Mouse (Mus musculus) adrenal gland, postnatal 36 days (tissue): ENCODE measurements around the gene Ano9. TPM values are rescaled to one million over a fixed set of nuclear protein-coding genes. Genes with fewer than 3 reads are reported as not detected.

Source experiments
- DNase-seq, 2 experiments: peaks; one replicate each; pipeline ENCODE4 v3.0.0; 2021; ENCODE audit warnings: mixed read lengths in 1 of 2
- total RNA-seq, 2 experiments: library from RNA; stranded (reverse); gene quantifications; 2 replicates each; pipeline ENCODE4 v1.2.3; 2021

Gene Ano9
- total RNA-seq, 2 experiments from 2014 or later: 0.30 TPM

DNA sequence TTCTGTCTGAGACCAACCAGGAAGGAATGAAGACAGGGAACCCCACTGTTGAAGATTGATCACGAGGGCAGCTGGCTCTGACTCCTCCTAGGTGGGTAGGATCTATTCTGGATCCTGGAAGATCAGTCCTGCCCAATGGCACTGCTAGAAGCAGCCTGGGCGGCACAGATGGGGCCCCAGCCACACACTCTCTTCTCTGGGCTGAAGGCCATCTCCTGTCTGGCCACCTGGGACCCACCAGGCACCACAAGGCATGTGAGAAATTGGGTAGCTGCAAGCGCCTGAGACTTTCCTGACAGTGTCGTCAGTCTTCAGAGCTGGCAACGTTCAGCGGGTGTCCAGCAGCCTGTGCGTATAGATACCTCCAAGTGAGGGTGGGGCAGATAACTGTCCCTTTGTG, 55.1 kb downstream of the Ano9 start:
- no peak for DNase-seq

DNA sequence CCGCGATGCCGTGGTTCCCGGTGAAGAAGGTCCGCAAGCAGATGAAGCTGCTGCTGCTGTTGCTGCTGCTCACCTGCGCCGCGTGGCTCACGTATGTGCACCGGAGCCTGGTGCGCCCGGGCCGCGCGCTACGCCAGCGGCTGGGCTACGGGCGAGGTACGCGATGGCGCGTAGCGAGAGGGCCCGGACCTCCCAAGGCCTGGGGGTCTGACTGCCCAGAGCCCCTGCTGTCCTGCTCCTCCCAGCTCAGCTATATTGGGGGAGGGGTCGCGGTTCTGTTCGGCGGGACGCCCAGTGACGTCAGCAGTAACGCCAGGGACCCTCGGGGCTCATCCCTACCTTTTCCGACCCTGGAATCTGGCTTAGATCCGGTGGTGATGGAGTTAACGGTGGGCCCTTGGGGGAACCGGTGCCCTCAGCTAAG, 56.3 kb downstream of the Ano9 start:
- DNase-seq: no peak

DNA sequence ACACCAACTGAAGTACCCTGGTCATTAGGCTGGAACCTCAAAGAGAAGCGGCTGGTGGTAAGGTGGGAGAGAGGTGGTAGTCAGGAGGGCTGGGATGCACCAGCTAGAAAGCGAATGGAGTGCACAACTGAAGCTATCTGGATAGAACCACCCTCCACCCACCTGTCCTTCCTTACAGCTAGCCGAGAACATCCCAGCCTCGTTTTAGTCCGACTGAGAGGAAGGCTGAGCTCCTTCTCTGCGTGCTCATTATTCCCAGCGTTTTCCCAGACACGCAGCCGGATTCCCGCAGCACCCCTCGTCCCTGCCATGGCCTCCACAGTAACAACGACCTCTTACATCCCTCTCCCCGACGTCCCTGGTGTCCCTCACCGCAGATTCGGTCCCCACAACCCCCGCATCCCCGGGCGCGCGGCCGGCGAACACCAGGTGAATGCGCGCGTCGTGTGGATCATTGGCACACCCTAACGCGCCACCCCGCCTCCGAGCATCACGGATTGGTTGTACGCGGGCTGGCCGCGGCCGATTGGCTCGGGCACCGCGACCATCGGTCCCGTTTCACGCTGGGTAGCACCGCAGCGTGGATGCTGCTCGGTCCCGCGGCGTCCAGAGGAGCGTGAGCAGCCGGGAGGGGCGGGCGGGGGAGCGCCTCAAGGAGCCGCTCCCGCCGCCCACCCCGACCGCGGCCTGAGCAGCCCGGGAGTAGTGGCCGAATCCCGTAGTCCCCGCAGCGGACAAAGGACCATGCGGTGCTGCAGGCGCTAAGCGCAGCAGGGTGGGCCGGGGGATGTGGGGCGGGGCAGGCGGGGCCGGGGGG, 57.0 kb downstream of the Ano9 start, which contains the start of gene B4galnt4:
TSS of gene B4galnt4 (plus strand) at position 679 of the 817 bp plus-strand sequence.
- DNase-seq: peak; percentile 74 to 84

DNA sequence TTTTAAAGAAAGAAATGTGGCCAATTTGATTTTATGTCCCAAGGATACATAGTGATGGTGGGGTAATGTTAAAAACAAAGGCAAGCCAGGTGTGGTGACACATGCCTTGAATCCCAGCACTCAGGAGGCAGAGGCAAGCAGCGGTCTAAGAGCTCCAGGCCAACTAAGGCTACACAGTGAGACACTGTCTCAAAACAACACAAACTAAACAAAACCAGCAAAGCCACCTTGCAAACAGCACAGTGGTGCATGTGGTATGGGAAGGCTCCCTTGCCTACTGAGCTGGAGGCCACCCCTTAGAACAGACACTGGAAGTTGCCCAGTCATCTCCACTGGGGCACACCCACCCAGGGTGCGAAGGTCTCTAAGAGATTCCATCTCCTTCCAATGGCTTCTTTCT, 57.7 kb downstream of the Ano9 start:
- DNase-seq: no peak

DNA sequence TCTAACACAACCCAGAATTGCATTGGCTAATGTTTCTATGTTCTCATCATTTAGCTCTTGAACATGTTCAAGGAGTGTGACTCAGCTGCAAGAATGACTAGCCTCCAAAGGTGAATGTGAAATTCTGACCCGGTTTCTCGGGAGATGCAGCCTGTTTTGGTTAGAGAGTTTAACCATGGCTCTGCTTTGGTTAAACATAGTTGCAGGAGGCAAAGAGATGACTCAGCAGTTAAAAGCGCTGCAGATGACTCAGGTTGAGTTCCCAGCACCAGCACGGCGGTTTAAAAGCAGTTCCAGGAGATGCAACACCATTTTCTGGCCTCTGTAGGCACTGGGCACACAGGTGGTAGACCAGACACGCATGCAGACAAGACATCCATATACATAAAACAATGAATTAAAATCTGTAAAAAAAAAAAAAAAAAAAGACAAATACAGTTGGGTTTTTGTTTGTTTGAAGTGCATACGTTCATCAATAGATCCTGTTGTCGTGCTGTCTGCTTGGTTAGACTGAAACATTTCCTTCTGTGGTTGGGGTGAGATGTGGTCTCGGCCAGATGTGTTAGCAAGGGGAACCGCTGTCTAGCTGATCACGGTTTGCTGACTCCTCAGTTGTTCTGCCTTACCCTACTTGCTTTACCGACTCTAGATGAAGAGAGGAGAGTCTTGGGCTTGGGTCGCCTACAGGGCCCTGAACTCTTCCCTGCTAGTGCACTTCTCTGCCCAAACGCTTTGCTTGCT, 58.8 kb downstream of the Ano9 start:
- no peak for DNase-seq

DNA sequence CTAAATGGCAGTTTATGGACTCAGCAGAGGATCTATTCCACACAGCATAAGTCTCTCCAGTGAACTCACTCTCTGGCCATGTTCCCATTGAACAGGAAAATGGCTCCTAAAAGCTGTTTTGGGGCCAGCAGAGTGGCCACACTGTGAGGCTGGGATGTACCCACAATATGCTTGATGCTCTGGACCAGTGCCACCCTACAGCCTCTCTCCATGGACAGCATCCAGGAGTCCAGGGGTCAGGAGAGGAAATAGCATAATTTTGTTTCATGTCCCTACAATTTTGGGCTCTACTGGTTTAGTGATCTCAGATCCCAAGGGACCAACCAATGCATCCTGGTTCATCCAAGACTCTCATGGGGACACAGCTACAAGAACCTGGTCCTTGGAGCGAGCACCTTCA, 60.1 kb downstream of the Ano9 start:
- no peak for DNase-seq

DNA sequence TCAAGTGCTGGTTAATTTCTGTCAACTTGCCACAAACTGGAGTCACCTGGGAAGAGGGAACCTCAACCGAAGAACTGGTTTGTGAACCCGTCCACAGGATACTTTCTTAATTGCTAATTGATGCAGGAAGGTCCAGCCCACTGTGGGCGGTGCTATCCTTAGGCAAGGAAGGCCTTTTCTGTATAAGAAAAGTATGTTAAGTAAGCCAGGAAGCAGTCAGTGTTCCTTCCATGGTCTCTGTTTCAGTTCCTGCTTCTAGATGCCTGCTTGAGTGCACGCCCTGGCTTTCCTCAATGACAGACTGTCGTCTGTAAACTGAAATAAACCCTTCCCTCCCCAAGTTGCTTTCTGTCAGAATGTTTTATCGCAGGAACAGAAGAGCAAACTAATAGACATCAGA, 60.6 kb downstream of the Ano9 start:
- DNase-seq: no peak

DNA sequence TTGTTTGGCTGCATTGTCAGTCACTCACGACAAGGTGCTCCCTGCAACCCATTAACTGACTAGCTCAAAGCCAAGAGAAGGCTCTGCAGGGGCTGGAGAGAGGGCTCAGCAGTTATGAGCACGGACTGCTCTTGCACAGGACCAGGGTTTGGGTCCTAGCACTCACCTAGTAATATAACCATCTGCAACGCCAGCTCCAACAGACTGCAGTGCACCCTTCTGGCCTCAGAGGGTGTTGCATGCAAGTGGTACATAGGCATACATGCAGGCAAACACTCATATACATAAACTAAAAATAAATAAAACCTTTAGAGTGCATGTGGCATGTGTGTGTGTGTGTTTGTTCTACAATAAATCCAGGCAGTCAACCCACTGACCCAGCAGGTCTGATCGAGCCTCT, 61.8 kb downstream of the Ano9 start:
- no peak for DNase-seq

DNA sequence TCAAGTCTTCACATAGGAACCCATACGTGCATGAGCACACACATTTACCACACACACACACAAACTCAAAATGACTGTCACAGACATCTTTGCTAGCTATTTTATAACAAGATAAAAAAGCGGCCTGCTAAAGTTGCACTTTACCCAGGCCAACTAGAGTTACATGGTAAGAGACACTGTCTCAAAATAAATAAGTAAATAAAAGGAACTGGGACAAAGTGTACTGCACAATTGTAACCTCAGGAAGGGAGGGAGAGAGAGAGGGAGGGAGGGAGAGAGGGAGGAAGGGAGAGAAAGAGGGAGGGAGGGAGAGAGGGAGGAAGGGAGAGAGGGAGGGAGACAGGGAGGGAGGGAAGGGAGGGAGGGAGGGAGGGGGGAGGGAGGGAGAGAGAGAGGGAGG, 65.2 kb downstream of the Ano9 start:
- no peak for DNase-seq

DNA sequence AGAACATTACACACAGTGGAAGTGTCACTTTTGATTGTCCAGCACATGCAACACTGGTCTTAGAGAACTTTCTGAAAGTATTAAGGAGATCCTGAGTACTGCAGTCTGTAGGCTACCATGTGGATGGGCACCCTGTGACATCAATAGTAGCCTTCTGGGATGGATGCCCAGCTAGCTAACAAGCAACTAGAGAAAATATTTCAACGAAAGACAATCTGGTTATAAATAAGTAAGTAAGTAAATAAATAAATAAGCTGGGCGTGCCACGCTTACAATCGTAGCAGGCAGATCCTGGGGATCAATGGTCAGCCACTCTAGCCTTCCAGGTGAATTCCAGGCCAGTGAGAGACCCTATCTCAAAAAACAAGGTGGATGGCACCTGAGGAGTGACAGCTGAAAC, 65.6 kb downstream of the Ano9 start:
- no peak for DNase-seq

Other genes with a start within 250 kb of the Ano9 start
- 100 to 1,000 TPM; 118 to 127 TPM for gene Psmd13, start 235.8 kb downstream of the Ano9 start, total RNA-seq
- gene Sirt3, start 235.5 kb downstream of the Ano9 start, total RNA-seq: 10 to 100 TPM; 31.3 to 33.8 TPM
- 1,000 to 10,000 TPM in 1 of 2 experiments, 100 to 1,000 TPM in 1; 964 to 1,065 TPM for gene Cox8b, start 217.4 kb downstream of the Ano9 start, total RNA-seq
- gene Nlrp6, start 196.9 kb downstream of the Ano9 start, total RNA-seq: 1 to 10 TPM in 1 of 2 experiments, under 1 TPM in 1; 0.99 to 1.1 TPM
- 10 to 100 TPM; 35.8 to 38.1 TPM for gene Pgghg, start 176.4 kb downstream of the Ano9 start, total RNA-seq
- 1 to 10 TPM in 1 of 2 experiments, under 1 TPM in 1; 0.63 to 1.7 TPM for gene Ifitm5, start 167.5 kb downstream of the Ano9 start, total RNA-seq
- gene Gm45717, start 161.9 kb downstream of the Ano9 start, total RNA-seq: not detected
- gene Ifitm2, start 161.8 kb downstream of the Ano9 start, total RNA-seq: 100 to 1,000 TPM; 430 to 633 TPM
- gene Ifitm1, start 150.6 kb downstream of the Ano9 start, total RNA-seq: 1 to 10 TPM; 5.5 to 7.3 TPM
- gene Ifitm3, start 107.0 kb downstream of the Ano9 start, total RNA-seq: 100 to 1,000 TPM; 135 to 191 TPM
- under 1 TPM in 1 of 2 experiments, not detected in 1; 0.99 TPM for gene Ifitm6, start 99.9 kb downstream of the Ano9 start, total RNA-seq
- gene Gm17387, start 88.7 kb downstream of the Ano9 start, total RNA-seq: not detected
- under 1 TPM; 0.83 to 0.95 TPM for gene B4galnt4, start 56.7 kb downstream of the Ano9 start, total RNA-seq
- 1 to 10 TPM; 1.4 to 1.5 TPM for gene Pkp3, start 39.6 kb downstream of the Ano9 start, total RNA-seq
- 1 to 10 TPM; 2.4 to 4.3 TPM for gene Sigirr, start 17.2 kb downstream of the Ano9 start, total RNA-seq
- gene Ptdss2, start 4.6 kb upstream of the Ano9 start, total RNA-seq: 10 to 100 TPM; 41.8 to 42.9 TPM
- 100 to 1,000 TPM; 265 to 371 TPM for gene Rnh1, start 55.1 kb upstream of the Ano9 start, total RNA-seq
- gene Hras, start 76.2 kb upstream of the Ano9 start, total RNA-seq: 10 to 100 TPM; 89.1 to 93.9 TPM
- 1 to 10 TPM; 4.7 to 8.8 TPM for gene Lrrc56, start 76.4 kb upstream of the Ano9 start, total RNA-seq
- gene Lmntd2, start 96.3 kb upstream of the Ano9 start, total RNA-seq: under 1 TPM; 0.13 TPM
- gene Rassf7, start 98.1 kb upstream of the Ano9 start, total RNA-seq: 1 to 10 TPM; 3.6 to 4.1 TPM
- gene Phrf1, start 111.0 kb upstream of the Ano9 start, total RNA-seq: 10 to 100 TPM; 70.5 to 89.3 TPM
- 10 to 100 TPM; 13.5 to 14.9 TPM for gene Irf7, start 148.7 kb upstream of the Ano9 start, total RNA-seq
- gene Cdhr5, start 159.0 kb upstream of the Ano9 start, total RNA-seq: 10 to 100 TPM in 1 of 2 experiments, 1 to 10 TPM in 1; 3.3 to 17.3 TPM
- 1 to 10 TPM in 1 of 2 experiments, under 1 TPM in 1; 0.63 to 1.2 TPM for gene Sct, start 161.3 kb upstream of the Ano9 start, total RNA-seq
- under 1 TPM in 1 of 2 experiments, not detected in 1; 0.56 TPM for gene Drd4, start 174.2 kb upstream of the Ano9 start, total RNA-seq
- 10 to 100 TPM; 25.8 to 37.5 TPM for gene Deaf1, start 209.9 kb upstream of the Ano9 start, total RNA-seq
- gene Tmem80, start 209.9 kb upstream of the Ano9 start, total RNA-seq: 10 to 100 TPM; 23.9 to 27.1 TPM
- 1 to 10 TPM; 1.8 to 3.2 TPM for gene Eps8l2, start 221.1 kb upstream of the Ano9 start, total RNA-seq